Mouse (Mus musculus): ENCODE data around the gene Sox6.

Gene Sox6

GRCm38 (mm10) chr7:116035504-116035903, 3.1 kb downstream of the Sox6 start:
- H3K4me3 ChIP-seq (replicated peaks; ENCODE audit: low read length), result no peak overlapping the region
- H3K4me1 ChIP-seq (replicated peaks; ENCODE audit: low read depth, low read length), result peaks cover 58% of the 10 kb centered on the region
- TF ChIP-seq CTCF (conservative IDR thresholded peaks at IDR 0.05; ENCODE audit: low read length) (no peak), NANOG (IDR thresholded peaks at IDR 0.05; ENCODE audit: borderline replicate concordance, low read length) (no peak), POU5F1 (IDR thresholded peaks at IDR 0.05; ENCODE audit: borderline replicate concordance, low read length) (no peak)
- no peaks in the 10 kb centered on the region for H3K9me3 ChIP-seq (ENCODE audit: low read length)
- H3K36me3 ChIP-seq (ENCODE audit: insufficient read depth, low read length), result no peaks in the 10 kb centered on the region
- peaks cover 92% of the 10 kb centered on the region for H3K27me3 ChIP-seq (ENCODE audit: insufficient read depth, low read length)

GRCm38 (mm10) chr7:116034282-116034758, 4.3 kb downstream of the Sox6 start:
- Histone ChIP-seq H3K4me1 (replicated peaks; ENCODE audit: low read depth, low read length) (peaks cover 51% of the 10 kb centered on the region), H3K27me3 (ENCODE audit: insufficient read depth, low read length) (peaks cover 94% of the 10 kb centered on the region), H3K36me3 (ENCODE audit: insufficient read depth, low read length) (no peaks in the 10 kb centered on the region), H3K4me3 (replicated peaks; ENCODE audit: low read length) (peak overlapping the region; percentile 77), H3K9me3 (ENCODE audit: low read length) (no peaks in the 10 kb centered on the region)
- TF ChIP-seq NANOG (IDR thresholded peaks at IDR 0.05; ENCODE audit: borderline replicate concordance, low read length) (no peak), POU5F1 (IDR thresholded peaks at IDR 0.05; ENCODE audit: borderline replicate concordance, low read length) (no peak), CTCF (conservative IDR thresholded peaks at IDR 0.05; ENCODE audit: low read length) (no peak)

- Histone ChIP-seq H3K36me3 (ENCODE audit: insufficient read depth, low read length) (no peaks in the 10 kb centered on the region), H3K4me3 (replicated peaks; ENCODE audit: low read length) (peak overlapping the region; percentile 77), H3K4me1 (replicated peaks; ENCODE audit: low read depth, low read length) (peaks cover 46% of the 10 kb centered on the region), H3K9me3 (ENCODE audit: low read length) (no peaks in the 10 kb centered on the region), H3K27me3 (ENCODE audit: insufficient read depth, low read length) (peaks cover 89% of the 10 kb centered on the region)
- TF ChIP-seq NANOG (IDR thresholded peaks at IDR 0.05; ENCODE audit: borderline replicate concordance, low read length) (no peak), POU5F1 (IDR thresholded peaks at IDR 0.05; ENCODE audit: borderline replicate concordance, low read length) (no peak), CTCF (conservative IDR thresholded peaks at IDR 0.05; ENCODE audit: low read length) (no peak)
These were observed 5.0 kb downstream of the Sox6 start for GRCm38 (mm10) chr7:116033371-116034241.

GRCm38 (mm10) chr7:116032596-116033307, 5.8 kb downstream of the Sox6 start:
- peaks cover 46% of the 10 kb centered on the region for H3K4me1 ChIP-seq (replicated peaks; ENCODE audit: low read depth, low read length)
- no peaks in the 10 kb centered on the region for H3K36me3 ChIP-seq (ENCODE audit: insufficient read depth, low read length)
- peaks cover 81% of the 10 kb centered on the region for H3K27me3 ChIP-seq (ENCODE audit: insufficient read depth, low read length)
- H3K9me3 ChIP-seq (ENCODE audit: low read length), result no peaks in the 10 kb centered on the region
- H3K4me3 ChIP-seq (replicated peaks; ENCODE audit: low read length), result peak overlapping the region; percentile 77
- TF ChIP-seq POU5F1 (IDR thresholded peaks at IDR 0.05; ENCODE audit: borderline replicate concordance, low read length), result no peak
- no peak for TF ChIP-seq NANOG (IDR thresholded peaks at IDR 0.05; ENCODE audit: borderline replicate concordance, low read length)
- TF ChIP-seq CTCF (conservative IDR thresholded peaks at IDR 0.05; ENCODE audit: low read length), result peak; percentile 72

- H3K4me1 ChIP-seq (replicated peaks; ENCODE audit: low read depth, low read length), result peaks cover 41% of the 10 kb centered on the region
These were observed 6.6 kb downstream of the Sox6 start for GRCm38 (mm10) chr7:116031718-116032595.

GRCm38 (mm10) chr7:116031388-116031717, 7.2 kb downstream of the Sox6 start:
- Histone ChIP-seq H3K4me3 (replicated peaks; ENCODE audit: low read length) (peak overlapping the region; percentile 71), H3K27me3 (ENCODE audit: insufficient read depth, low read length) (peaks cover 68% of the 10 kb centered on the region), H3K36me3 (ENCODE audit: insufficient read depth, low read length) (no peaks in the 10 kb centered on the region), H3K4me1 (replicated peaks; ENCODE audit: low read depth, low read length) (peaks cover 37% of the 10 kb centered on the region), H3K9me3 (ENCODE audit: low read length) (no peaks in the 10 kb centered on the region)
- no peak for TF ChIP-seq NANOG (IDR thresholded peaks at IDR 0.05; ENCODE audit: borderline replicate concordance, low read length)
- TF ChIP-seq CTCF (conservative IDR thresholded peaks at IDR 0.05; ENCODE audit: low read length), result no peak
- no peak for TF ChIP-seq POU5F1 (IDR thresholded peaks at IDR 0.05; ENCODE audit: borderline replicate concordance, low read length)

More at GRCm38 (mm10) chr7:116031718-116032595, 6.6 kb downstream of the Sox6 start:
- Histone ChIP-seq H3K27me3 (ENCODE audit: insufficient read depth, low read length) (peaks cover 74% of the 10 kb centered on the region), H3K4me3 (replicated peaks; ENCODE audit: low read length) (peak overlapping the region; percentile 71), H3K36me3 (ENCODE audit: insufficient read depth, low read length) (no peaks in the 10 kb centered on the region), H3K9me3 (ENCODE audit: low read length) (no peaks in the 10 kb centered on the region)
- TF ChIP-seq CTCF (conservative IDR thresholded peaks at IDR 0.05; ENCODE audit: low read length) (no peak), POU5F1 (IDR thresholded peaks at IDR 0.05; ENCODE audit: borderline replicate concordance, low read length) (no peak), NANOG (IDR thresholded peaks at IDR 0.05; ENCODE audit: borderline replicate concordance, low read length) (no peak)

- H3K4me1 ChIP-seq (replicated peaks; ENCODE audit: low read depth, low read length), result peaks cover 37% of the 10 kb centered on the region
- no peaks in the 10 kb centered on the region for H3K9me3 ChIP-seq (ENCODE audit: low read length)
- H3K27me3 ChIP-seq (ENCODE audit: insufficient read depth, low read length), result peaks cover 62% of the 10 kb centered on the region
- H3K36me3 ChIP-seq (ENCODE audit: insufficient read depth, low read length), result no peaks in the 10 kb centered on the region
- peak overlapping the region; percentile 71 for H3K4me3 ChIP-seq (replicated peaks; ENCODE audit: low read length)
- TF ChIP-seq NANOG (IDR thresholded peaks at IDR 0.05; ENCODE audit: borderline replicate concordance, low read length) (no peak), POU5F1 (IDR thresholded peaks at IDR 0.05; ENCODE audit: borderline replicate concordance, low read length) (no peak), CTCF (conservative IDR thresholded peaks at IDR 0.05; ENCODE audit: low read length) (no peak)
These were observed 7.8 kb downstream of the Sox6 start for GRCm38 (mm10) chr7:116030597-116031387.
